ENCODE assay signal across 8 mouse cellular contexts in the genomic region with DNA sequence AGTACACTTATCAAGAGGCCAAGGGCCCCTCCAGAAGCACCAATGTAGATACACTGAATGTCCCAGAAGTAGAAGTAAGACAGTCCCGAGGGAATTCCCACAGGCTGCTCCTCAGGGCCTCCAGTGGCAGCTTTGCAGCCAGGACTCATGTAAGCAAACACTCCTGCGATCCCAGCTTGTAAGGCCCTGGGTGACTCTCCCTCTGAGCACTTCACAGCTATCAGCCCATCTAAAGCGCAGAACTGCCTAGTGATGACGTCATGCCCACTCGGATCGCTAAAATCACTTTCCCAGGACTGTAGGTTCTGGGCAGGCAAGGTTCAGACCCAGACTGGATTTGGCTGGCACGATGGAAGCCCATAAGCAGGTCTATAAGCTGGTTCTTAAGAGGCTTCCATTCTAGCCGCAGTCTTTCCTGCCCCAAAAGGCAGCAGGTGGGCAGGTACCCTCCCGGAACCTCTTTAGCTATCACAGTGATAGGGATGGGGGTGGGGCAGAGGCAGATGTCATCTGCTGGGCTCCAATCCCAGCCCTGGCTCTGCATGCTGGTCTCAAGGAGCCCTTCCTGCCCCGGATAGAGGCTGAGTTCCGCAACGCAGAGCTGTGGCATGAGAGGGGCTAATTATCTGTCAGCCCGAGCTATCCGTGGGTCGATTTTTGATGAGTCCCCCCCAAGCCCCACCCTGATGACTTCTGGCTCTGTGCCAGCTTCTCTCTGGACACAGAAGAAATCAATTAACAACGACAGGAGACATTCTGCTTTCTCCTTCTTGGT. TPM values are rescaled to one million over a fixed set of nuclear protein-coding genes. Genes with fewer than 3 reads are reported as not detected.
DNase-seq lines count a peak whose midpoint lies in the region; ATAC-seq and TF ChIP-seq lines count a peak whose summit lies in the region.

No protein-coding gene starts in this region.

- no peak overlapping the region for H3K4me3 ChIP-seq in hindbrain, embryonic 13.5 days
- no peak overlapping the region for H3K4me3 ChIP-seq in hindbrain, embryonic 10.5 days
- no peak overlapping the region for H3K4me3 ChIP-seq in hindbrain, postnatal 0 days (ENCODE audit: low read length)
- no peak overlapping the region for H3K4me3 ChIP-seq in midbrain, embryonic 16.5 days (ENCODE audit: low read depth, low read length)

- H3K4me1 ChIP-seq in hindbrain, embryonic 13.5 days (replicated peaks) = peaks cover 19% of the 10 kb centered on the region
- H3K4me1 ChIP-seq in hindbrain, embryonic 10.5 days (replicated peaks) = peaks cover 43% of the 10 kb centered on the region
- peaks cover 11% of the 10 kb centered on the region; the same call in 1 of the 2 replicates for H3K4me1 ChIP-seq in hindbrain, postnatal 0 days (ENCODE audit: insufficient read depth, low read length)
- H3K4me1 ChIP-seq in midbrain, embryonic 16.5 days (ENCODE audit: control insufficient read depth, insufficient read depth, low read length) = peaks cover 8% of the 10 kb centered on the region; the same call in 1 of the 2 replicates

- H3K9me3 ChIP-seq in hindbrain, embryonic 13.5 days = no peaks in the 10 kb centered on the region
- H3K9me3 ChIP-seq in hindbrain, embryonic 10.5 days = no peaks in the 10 kb centered on the region
- H3K9me3 ChIP-seq in hindbrain, postnatal 0 days (ENCODE audit: low read length) = no peaks in the 10 kb centered on the region
- no peaks in the 10 kb centered on the region for H3K9me3 ChIP-seq in midbrain, embryonic 16.5 days (replicated peaks; ENCODE audit: control insufficient read depth, low read length, poor library complexity, severe bottlenecking)

- DNase-seq in cerebellum, postnatal 14 days = peak; percentile 47 to 55
- no peak for DNase-seq in cerebellum, adult 9-10 months
- no peak for DNase-seq in hindbrain, embryonic 10.5 days (ENCODE audit: low spot score)
- DNase-seq in hindbrain, postnatal 0 days (ENCODE audit: low spot score) = peak; percentile 64
- DNase-seq in embryo, embryonic 9.5 days (ENCODE audit: extremely low spot score) = no peak
- DNase-seq in embryo, embryonic 10 days (ENCODE audit: low spot score) = no peak

- peaks cover 18% of the 10 kb centered on the region for H3K36me3 ChIP-seq in hindbrain, embryonic 13.5 days
- peaks cover 61% of the 10 kb centered on the region for H3K36me3 ChIP-seq in hindbrain, embryonic 10.5 days
- H3K36me3 ChIP-seq in hindbrain, postnatal 0 days (ENCODE audit: insufficient read depth, low read length) = no peaks in the 10 kb centered on the region
- H3K36me3 ChIP-seq in midbrain, embryonic 16.5 days (ENCODE audit: control insufficient read depth, insufficient read depth, low read length) = peaks cover 9% of the 10 kb centered on the region

- WGBS in hindbrain, embryonic 13.5 days = 37% methylated on average over 16 of the region's 16 CpGs
- 52% methylated on average over 16 of the region's 16 CpGs for WGBS in hindbrain, embryonic 10.5 days
- 27% methylated on average over 16 of the region's 16 CpGs for WGBS in hindbrain, postnatal 0 days
- 35% methylated on average over 16 of the region's 16 CpGs for WGBS in midbrain, embryonic 16.5 days

- H3K4me2 ChIP-seq in hindbrain, embryonic 13.5 days = 0 out of 2 replicates have a peak overlapping the region, but pooled peaks have one; percentile 2
- H3K4me2 ChIP-seq in hindbrain, postnatal 0 days (ENCODE audit: low read depth, low read length) = no peak overlapping the region
- H3K4me2 ChIP-seq in midbrain, embryonic 16.5 days (ENCODE audit: low read length) = no peak overlapping the region; the same call in 1 of the 2 replicates

- peak; percentile 50; the same call in 1 of the 2 replicates for ATAC-seq in hindbrain, embryonic 13.5 days (ENCODE audit: low FRiP score)
- ATAC-seq in hindbrain, postnatal 0 days = peak; percentile 67
- peak; percentile 60; the same call in 1 of the 2 replicates for ATAC-seq in midbrain, embryonic 16.5 days

- H3K27me3 ChIP-seq in hindbrain, embryonic 13.5 days = peaks cover 12% of the 10 kb centered on the region; the same call in 1 of the 2 replicates
- no peaks in the 10 kb centered on the region for H3K27me3 ChIP-seq in hindbrain, embryonic 10.5 days (ENCODE audit: insufficient read depth, poor library complexity, severe bottlenecking)
- no peaks in the 10 kb centered on the region for H3K27me3 ChIP-seq in hindbrain, postnatal 0 days (ENCODE audit: insufficient read depth, low read length)
- no peaks in the 10 kb centered on the region for H3K27me3 ChIP-seq in midbrain, embryonic 16.5 days (ENCODE audit: control insufficient read depth, insufficient read depth, low read depth, low read length)

- peak overlapping the region; percentile 42 for H3K27ac ChIP-seq in hindbrain, embryonic 13.5 days
- H3K27ac ChIP-seq in hindbrain, embryonic 10.5 days = no peak overlapping the region; the same call in 1 of the 2 replicates
- H3K27ac ChIP-seq in hindbrain, postnatal 0 days = peak overlapping the region; percentile 45; the same call in 1 of the 2 replicates
- 0 out of 2 replicates have a peak overlapping the region, but pooled peaks have one; percentile 47 for H3K27ac ChIP-seq in midbrain, embryonic 16.5 days (ENCODE audit: low read length)

- no peak for TF ChIP-seq CTCF in hindbrain, postnatal 0 days (IDR thresholded peaks at IDR 0.05; ENCODE audit: low read depth)

- peak overlapping the region; percentile 61; the same call in 1 of the 2 replicates for H3K9ac ChIP-seq in hindbrain, embryonic 13.5 days
- H3K9ac ChIP-seq in hindbrain, postnatal 0 days (replicated peaks; ENCODE audit: low read length) = no peak overlapping the region
- peak overlapping the region; percentile 32; the same call in 1 of the 2 replicates for H3K9ac ChIP-seq in midbrain, embryonic 16.5 days (ENCODE audit: low read depth, low read length)

RNA-seq across cellular contexts. Expression of a gene that starts 19.6 kb away (rescaled TPM):
- 88.6 and 113 TPM in 2 replicates for polyA plus RNA-seq in hindbrain, embryonic 13.5 days (2015; fragmentation: Nextera tagmentation; extraction: Ambion mirVana)
- 83.8 and 87.8 TPM in 2 replicates for polyA plus RNA-seq in hindbrain, embryonic 10.5 days (2016; fragmentation: Nextera tagmentation; extraction: Ambion mirVana)
- total RNA-seq in hindbrain, postnatal 0 days (2014; rRNA removed) = 111 and 114 TPM in 2 replicates
- 71.4 and 81.6 TPM in 2 replicates for polyA plus RNA-seq in hindbrain, postnatal 0 days (2015; fragmentation: Nextera tagmentation; extraction: Ambion mirVana)
- 88.1 and 94.5 TPM in 2 replicates for polyA plus RNA-seq in midbrain, embryonic 16.5 days (2015; fragmentation: Nextera tagmentation; extraction: Ambion mirVana)

Comparison
In these comparisons a context has a peak if more than half of its experiments do, and no peak if none do; other contexts are left out.
1. DNase-seq: peak in cerebellum, postnatal 14 days (2 of 2) and hindbrain, postnatal 0 days (single experiment); none in cerebellum, adult 9-10 months (single experiment), hindbrain, embryonic 10.5 days (single experiment), embryo, embryonic 9.5 days (single experiment) and embryo, embryonic 10 days (single experiment).
2. Peak in every context shown above with its lines, with median percentiles within 50 percentile points of each other: ATAC-seq.